Mouse (Mus musculus) C2C12 (cell line): ENCODE data around the gene Ctxn1.

ENCODE experiments used
- CTCF ChIP-seq: IDR thresholded peaks from one replicate; pipeline ENCODE4 v1.5.1; 2011; ENCODE audit not compliant: control insufficient read depth, insufficient read depth, insufficient read length
- USF1 ChIP-seq: IDR thresholded peaks from one replicate; pipeline ENCODE4 v1.6.1; 2011; ENCODE audit warnings: low read depth, mild to moderate bottlenecking, control low read depth, moderate library complexity

DNA sequence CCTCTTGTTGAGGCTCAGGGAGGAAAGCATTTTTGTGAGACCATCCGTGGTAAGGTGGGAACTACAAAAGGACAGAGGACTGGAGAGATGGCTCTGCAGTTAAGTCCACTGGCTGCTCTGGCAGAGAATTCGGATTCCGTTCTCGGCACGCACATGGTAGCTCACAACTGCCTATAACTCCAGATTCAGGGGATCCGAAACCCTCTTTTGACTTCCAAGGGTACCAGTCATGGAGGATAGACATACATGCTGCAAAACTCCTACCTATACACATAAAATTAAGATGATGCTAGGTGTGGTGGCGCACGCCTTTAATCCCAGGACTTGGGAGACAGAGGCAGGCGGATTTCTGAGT lies 17.0 kb upstream of the Ctxn1 start:
- no peak for TF ChIP-seq CTCF
- TF ChIP-seq USF1, result no peak
